Mouse (Mus musculus): ENCODE measurements around the gene Ripply2. TPM values are rescaled to one million over a fixed set of nuclear protein-coding genes. Genes with fewer than 3 reads are reported as not detected.
"Not testable (repeated sequence)": the region's sequence is repeated elsewhere in the genome, so short reads cannot be mapped to it uniquely, and the experiment has no call there.

Ripply2 gene
- total RNA-seq (2017) = not detected in 2 replicates

DNA sequence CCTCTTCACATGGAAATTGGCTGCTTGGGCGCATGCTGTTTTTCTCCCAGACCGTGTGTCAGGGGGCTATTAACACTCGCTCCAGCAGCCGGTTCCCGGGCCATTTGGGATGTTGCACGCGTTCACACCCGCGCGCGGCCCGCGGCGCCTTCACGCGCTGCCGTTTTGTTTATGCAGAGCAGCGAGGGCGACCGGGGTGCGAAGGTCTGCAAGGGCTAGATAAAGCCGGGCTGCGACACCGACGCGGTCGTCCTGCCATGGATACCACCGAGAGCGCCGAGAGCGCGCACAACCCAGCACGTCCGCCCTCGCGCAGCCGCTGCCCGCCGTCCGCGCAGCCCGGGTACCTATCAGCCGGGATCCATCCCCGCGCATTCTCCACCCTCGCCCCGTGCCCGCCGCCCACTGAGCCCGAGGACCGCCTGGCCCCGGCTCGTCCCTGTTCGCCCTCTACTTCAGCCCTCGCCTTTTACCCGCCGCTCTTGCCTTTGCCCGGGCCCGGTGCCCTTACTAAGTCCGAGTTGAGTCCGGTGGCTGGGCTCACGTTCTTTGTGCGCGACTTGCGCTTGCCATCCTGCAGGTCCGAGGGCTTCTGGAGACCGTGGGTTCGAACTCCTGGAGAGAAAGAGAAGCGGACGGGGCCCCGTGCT, at the start of gene Ripply2:
Gene Ripply2, plus strand, starts transcription at position 250 of the 650 bp plus-strand sequence.
- ATAC-seq (replicated peaks; ENCODE audit: low read depth, poor library complexity, severe bottlenecking) = peak; percentile 83

DNA sequence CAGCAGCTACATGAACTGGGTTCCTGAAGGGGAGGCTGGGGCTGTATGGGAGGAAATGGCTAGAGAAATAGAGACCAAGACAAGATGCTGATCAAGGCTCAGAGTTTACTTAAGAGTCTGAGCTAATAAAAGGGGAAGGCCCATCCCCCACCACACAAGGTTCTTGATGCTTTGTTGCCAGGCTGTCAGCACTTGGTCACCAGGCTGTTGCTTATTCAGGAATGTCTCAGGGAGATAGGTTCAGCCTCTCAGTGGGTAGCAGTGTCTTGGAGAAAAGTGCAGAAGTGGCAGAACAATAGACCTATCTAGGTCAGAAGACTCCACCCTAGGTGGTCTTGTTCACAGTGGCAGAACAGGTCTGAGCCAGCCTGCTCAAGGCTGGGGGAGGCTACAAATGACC, 42.9 kb upstream of the Ripply2 start:
- not testable (repeated sequence) for ATAC-seq (replicated peaks; ENCODE audit: low read depth, poor library complexity, severe bottlenecking)

DNA sequence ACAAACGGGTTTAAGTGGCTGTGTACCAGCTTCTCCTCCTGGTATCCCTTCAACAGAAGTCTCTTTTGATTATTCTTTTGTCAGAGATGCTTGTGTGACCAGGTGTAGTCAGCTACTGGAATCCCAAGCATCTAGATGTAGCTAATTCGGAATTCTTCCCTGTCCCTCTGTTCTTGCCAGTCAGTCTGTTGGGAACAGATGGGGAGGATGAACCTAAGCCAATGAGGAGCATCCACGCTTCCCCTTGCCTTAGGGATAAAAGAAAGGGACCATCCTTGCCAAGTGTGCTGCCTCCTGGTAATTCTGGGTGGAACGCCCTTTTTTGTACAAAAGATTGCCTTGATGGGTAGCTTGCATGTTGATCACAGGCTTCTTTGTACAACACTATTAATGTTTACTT, 41.8 kb upstream of the Ripply2 start:
- ATAC-seq (replicated peaks; ENCODE audit: low read depth, poor library complexity, severe bottlenecking) = no peak

DNA sequence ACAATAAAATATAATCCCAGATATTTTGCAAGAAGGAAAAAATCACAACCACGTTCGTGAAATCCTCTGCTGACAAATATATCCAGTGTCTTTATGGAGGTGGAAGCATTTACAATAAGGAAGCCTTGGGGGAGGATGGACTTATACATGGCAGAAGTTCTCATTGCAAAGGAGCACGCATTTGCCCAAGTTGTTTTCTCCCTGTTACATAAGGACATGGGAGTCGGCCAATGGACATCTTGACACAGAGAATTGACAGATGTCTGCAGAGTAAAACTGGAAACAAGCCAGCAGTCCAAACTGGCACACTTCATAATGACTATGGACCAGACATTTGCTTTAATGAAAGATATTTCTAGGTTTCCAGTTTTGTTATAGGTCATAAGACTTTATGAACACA, 38.4 kb upstream of the Ripply2 start:
- no peak for ATAC-seq (replicated peaks; ENCODE audit: low read depth, poor library complexity, severe bottlenecking)

DNA sequence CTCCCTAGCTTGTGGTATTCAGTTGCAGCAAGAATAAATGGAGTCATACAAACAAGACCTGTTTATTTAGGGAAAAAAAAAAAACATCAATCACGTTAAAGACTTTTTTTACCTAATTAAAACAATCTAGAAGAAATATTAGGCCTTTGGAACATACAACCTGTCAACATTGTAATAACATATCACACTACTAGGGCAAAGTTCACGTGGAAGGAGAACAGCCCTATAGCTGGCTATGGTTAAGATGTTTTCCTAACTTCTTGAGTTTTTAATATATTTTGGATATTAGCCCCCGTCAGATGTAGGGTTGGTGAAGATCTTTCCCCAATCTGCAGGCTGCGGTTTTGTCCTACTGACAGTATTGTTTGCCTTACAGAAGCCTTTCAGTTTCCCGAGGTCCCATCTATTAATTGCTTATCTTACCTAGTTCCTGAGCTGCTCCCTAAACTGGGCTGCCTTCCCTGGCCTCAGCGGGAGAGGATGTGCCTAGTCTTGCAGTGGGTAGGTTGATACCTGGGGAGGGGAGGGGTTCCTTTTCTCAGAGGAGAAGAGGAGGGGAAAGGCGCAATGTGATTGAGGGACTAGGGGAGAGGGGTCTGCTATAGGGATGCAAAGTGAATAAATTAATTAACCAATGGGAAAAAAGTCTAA, 37.0 kb upstream of the Ripply2 start:
- ATAC-seq (replicated peaks; ENCODE audit: low read depth, poor library complexity, severe bottlenecking) = no peak

DNA sequence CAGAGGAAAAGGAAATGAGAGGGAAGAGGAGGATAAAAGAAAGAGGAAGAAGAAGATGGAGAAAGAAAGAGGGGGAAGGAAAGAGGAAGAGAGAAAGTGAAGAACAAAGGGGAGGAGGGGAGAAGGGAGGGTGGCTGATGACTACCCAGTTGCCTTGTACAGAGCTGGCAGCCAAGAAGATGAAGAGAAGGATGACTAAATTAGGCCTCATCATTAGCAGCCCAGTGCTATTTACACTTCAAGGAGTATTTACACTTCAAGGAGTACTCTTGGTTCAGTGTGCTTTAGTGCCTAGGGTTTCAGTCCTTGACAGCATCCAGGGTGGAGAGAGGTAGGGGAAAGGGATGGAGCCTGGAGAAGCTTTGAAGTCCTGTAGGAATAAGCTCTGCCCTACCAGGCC, 35.3 kb upstream of the Ripply2 start:
- no peak for ATAC-seq (replicated peaks; ENCODE audit: low read depth, poor library complexity, severe bottlenecking)

DNA sequence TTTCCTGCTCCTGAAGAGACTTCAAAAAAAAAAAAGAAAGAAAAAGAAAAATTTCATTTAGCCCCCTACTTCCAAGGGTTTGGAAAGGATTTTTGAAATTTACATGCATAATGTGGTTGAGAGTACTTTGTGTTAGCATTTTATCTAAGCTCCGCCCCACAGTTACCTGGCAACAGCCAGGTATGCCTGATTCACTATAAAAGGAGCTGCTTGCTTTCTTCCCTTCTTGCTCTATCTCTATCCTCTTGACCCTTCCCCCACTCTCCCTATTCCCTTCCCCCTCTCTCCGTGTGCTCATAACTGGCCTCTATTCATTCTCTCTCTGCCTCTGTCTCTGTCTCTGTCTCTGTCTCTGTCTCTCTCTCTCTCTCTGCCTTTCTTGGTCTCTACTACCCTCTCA, 34.4 kb upstream of the Ripply2 start:
- no peak for ATAC-seq (replicated peaks; ENCODE audit: low read depth, poor library complexity, severe bottlenecking)

DNA sequence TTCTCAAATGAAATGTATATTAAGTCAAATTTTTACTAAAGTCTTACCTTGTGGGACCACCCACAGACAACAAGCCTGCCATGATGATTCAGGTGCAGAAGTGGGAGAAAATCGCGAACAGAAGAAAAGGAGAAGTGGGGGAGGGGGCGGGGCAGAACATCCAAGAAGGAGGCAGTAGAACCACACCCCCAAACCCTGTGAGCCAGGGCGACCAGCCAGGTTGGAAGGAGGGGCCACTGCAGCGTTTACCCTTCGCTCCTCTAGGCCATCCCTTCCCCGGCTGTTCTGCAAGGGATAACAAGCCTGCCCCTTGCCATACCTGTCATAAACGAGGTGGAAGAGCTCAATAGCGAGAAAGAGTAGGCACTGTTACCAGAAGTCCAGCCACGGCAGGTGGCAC, 33.8 kb upstream of the Ripply2 start:
- ATAC-seq (replicated peaks; ENCODE audit: low read depth, poor library complexity, severe bottlenecking) = peak; percentile 68

DNA sequence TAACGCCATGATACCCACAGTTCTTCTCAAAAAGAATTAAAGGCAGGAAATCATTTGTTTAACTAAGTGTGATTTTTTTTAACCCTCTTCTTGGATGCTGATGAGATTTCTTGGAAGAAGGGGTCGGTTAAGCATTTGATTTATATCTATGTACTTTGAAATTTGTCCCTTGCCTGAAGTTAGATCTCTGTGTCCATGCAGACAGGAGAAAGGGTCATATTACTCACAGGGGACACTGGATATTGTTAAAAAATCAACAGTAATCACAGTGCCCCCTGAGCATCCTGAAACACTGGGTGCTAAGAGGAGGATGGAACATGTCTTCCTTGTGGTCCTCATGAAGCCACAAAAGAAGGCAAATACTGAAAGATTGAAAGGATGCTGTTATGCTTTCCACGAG, 30.8 kb upstream of the Ripply2 start:
- ATAC-seq (replicated peaks; ENCODE audit: low read depth, poor library complexity, severe bottlenecking) = no peak

DNA sequence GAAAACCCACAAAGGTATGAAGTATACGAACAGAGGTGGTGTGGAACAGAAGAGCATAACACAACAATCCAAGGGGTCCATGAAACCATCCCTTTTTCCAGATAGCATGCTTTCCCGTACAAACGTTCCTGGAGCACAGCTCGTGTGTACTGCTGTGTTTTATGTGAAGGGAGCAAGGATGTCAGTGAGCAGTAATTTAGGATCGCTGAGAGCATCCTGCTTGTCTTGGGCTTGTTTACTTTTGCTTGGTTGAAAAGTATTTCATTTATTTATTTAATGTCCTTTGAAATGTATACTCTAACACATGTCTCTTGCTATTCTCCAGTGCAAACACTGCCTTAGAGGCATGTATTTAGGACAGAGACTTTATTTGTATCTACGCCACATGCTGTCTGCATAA, 30.2 kb upstream of the Ripply2 start:
- ATAC-seq (replicated peaks; ENCODE audit: low read depth, poor library complexity, severe bottlenecking) = no peak

DNA sequence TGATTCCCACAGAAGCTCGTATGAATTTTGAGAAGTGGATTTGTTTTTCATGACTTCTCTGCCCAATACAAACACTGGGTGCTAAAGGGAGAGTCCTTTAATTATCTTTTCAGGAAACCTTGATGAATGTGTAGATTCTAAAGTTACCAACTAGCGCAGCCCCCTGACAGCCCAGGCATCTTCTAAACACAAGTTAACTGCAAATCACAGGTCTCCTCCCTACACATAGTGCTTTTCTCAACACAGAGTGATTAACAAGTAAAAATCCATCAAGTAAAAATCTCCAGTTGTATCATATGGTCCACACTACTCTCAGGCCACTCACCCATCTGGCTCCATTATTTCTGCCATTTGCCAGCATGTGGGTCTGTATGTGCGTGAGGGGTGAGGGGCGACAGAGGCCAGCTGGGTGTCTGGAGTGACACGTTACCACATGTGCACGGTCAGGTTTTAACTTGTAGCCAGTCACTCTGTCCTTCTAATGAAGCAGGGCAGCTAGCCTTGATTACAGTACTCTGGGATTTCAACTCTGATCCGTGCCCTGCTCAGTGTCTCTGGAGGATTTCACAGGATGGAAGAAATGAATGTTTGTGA, 28.5 kb upstream of the Ripply2 start:
- ATAC-seq (replicated peaks; ENCODE audit: low read depth, poor library complexity, severe bottlenecking) = no peak

DNA sequence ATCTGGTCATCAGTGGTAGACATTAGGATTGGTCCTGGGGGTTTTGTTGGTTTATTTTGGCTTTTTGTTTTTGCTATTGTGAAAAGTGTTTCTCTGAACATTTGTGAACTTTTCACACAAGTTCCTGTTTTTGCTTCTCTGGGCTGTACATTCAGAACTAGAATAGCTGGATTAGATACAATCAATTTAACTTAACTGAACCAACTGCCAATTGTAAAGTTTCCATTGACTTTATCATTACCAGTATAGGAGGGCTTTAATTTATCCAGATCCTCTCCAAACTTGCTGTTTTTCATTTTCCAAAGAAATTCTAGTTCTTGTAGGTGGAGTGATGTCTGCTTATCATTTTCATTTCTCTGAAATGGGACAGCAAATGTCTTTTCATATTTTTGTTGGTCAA, 25.5 kb upstream of the Ripply2 start:
- no peak for ATAC-seq (replicated peaks; ENCODE audit: low read depth, poor library complexity, severe bottlenecking)

DNA sequence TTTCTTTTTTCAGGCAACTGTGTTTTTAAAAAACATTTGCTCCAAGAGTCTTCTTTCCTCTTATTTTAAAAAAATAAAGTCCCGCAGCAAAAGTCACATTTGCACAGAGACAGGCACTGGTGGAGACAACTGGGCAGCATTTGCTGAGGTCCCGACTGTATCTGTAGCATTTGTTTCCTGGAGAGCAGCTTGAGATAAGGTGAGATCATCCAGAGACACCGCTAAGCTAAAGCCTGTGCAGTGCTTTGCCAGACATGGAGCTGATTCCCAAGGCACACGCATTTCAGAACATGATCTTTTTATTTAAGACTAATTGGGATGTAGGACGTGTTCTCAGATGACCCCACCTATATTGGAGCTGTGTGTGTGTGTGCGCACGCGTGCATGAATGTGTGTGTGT, 23.6 kb upstream of the Ripply2 start:
- no peak for ATAC-seq (replicated peaks; ENCODE audit: low read depth, poor library complexity, severe bottlenecking)

DNA sequence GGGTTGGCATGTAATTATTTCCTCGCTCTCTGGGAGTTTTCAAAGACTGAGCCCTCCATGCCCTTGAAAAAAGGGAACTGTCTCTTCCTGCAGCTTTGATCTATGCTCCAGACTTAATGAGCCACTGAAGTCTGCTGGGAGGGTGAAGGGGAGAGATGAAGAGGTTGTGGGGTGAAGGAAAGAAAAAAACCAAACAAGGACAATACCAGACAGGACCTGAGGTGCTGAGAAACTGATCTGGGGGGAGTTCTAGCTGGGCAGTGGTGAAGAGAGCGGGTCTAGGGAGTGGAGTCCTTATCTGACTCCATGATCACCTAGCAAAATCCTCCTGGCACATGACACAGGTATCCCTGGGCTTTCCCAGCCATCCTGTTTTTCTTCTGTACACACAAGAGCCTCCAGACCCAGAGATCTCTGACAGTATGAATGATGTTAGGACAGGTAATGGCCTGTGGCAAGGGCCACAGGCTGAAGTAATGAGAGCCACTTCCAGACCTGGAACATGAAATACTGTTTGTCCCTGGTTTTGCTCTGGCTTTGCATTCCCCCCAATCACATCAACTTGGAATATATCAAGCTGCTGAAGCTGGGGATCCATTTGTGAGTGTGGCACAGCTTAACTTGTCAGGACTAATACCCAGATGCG, 18.2 kb upstream of the Ripply2 start:
- ATAC-seq (replicated peaks; ENCODE audit: low read depth, poor library complexity, severe bottlenecking) = no peak

DNA sequence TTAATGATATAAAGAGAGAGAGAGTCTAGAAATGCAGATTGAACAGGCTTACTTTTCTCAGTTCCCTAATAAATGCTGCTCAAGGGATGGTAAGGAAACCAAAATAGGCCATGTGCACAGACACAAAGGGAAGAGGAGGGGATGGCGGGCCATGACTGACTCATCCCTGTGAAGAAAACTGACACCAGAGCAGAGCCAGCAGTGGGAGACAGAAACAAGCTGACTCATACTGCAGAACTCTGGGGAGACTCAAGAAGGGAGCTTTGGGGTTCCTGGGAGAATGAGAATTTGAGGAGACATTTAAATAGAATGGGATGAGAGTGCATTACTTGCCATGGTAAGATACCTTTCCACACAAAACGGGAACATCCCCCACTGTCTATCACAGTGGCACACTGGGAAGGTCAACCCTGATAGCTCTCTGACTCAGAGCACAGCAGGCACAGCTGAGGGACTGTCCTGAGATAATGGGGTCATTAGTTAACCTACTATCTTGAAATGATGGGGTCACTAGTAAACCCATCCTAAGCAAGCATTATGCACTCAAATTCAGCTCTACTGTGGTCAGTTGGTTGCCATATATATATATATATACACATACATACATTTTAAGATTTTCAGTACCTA, 15.3 kb upstream of the Ripply2 start:
- no peak for ATAC-seq (replicated peaks; ENCODE audit: low read depth, poor library complexity, severe bottlenecking)

DNA sequence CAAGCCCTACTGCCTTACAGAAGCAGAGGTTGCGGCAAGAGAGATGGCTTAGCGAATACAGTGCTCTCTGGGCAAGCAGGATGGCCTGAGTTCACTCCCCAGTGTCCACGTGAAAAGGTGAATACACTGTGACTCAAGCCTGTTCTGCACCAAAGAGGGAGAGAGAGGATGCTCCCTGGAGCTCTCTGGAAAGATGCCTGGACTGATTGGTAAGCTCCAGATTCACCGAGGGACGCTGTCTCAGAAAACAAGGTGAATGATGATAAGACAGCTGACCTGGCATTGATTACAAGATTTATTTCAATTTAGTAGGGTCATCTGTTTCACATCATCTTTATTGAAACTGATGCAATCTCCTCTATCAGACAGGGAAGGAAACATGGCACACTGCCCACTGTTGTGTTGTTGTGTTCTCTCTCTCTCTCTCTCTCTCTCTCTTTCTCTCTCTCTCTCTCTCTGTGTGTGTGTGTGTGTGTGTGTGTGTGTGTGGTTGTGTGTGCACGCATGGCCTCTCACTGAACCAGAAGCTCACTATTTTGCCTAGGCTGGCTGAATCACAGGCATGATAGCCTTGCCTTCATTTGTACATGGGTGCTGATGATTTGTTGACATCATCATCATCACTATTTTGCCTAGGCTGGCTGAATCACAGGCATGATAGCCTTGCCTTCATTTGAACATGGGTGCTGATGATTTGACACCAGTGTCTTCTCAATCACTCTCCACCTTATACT, 10.5 kb upstream of the Ripply2 start:
- ATAC-seq (replicated peaks; ENCODE audit: low read depth, poor library complexity, severe bottlenecking) = no peak

DNA sequence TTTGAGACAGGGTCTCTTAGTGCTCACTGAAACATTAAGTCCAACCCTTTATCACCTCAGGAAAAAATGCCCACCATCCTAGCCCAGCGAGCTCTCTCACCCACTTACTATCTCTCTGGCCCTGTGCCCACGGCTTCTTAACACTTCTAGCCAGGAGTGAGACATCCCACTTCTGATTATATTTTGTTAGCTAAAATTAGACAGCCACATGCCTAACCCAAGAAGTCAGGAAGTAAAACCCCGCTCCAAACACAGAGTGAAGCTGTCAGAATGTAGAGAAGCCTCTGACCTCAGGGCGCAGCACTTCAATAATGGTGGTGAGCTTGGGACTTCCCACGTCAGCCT, 9.9 kb upstream of the Ripply2 start:
- no peak for ATAC-seq (replicated peaks; ENCODE audit: low read depth, poor library complexity, severe bottlenecking)

DNA sequence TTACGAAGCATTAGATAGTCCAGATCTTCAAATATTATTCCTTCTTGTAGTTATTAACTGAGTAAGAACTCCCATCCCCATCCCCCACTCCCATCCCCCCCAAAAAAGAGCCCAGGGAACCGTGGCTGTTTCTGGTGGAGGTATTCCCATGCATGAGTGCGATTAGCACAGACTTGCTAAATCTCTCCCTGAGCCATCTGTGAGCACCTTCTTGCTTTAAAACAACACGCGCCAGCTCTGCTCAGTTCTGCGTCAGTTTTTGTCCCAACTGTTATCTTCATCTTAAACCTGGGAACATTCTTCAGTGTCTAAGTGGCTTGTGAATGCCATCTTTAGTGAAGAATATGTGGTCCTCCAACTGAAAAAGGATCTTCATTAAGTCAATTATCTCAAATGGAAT, 6.8 kb upstream of the Ripply2 start:
- no peak for ATAC-seq (replicated peaks; ENCODE audit: low read depth, poor library complexity, severe bottlenecking)

DNA sequence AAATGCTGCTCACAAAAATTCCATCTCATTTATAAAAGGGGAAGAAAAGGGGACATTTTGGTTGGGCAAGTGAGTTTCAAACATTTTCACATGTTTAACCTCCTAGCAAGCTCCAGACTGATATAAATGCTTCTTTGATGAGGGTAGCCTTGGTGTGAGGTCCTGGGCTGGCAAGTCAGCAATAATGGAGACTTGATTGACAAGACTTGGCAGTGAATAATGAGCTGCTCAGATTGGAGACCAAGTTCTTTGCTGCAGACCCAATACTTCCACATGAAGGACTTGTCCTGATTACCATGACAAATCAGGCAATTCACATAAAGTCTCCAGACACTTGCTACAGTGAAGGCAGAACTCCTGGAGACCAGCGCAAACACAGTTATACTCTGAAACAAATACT, 6.4 kb upstream of the Ripply2 start:
- ATAC-seq (replicated peaks; ENCODE audit: low read depth, poor library complexity, severe bottlenecking) = no peak

DNA sequence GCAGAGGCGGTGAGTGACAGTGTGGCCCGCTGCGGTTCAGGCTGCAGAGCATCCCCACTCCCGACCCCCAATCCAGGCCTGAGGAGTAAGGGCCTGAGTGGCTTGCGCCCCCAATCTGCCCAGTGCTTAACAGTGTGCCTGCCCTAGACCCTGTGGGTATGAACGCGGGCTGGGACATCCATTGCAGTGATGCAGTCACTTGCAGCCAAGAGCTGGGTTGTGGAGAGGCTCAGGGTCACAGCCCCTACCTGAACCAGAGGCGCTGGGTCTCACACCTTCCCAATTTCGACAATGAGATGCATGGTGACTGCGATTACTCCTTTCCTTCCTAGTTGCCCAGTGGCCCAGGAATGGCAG, 579 bp downstream of the Ripply2 start:
- 0 out of 2 replicates have a peak, but pooled peaks have one; percentile 9 for ATAC-seq (replicated peaks; ENCODE audit: low read depth, poor library complexity, severe bottlenecking)
